Mouse (Mus musculus): ENCODE results near the gene Adad1. TPM values are rescaled to one million over a fixed set of nuclear protein-coding genes. Genes with fewer than 3 reads are reported as not detected.

Gene Adad1
- polyA plus RNA-seq (2012; rRNA removed; ENCODE audit: low replicate concordance) = not detected in 2 replicates

GRCm38 (mm10) chr3:37063406-37063805, at the start of gene Adad1:
Gene Adad1 (plus strand): TSS chr3:37063527.

DNA sequence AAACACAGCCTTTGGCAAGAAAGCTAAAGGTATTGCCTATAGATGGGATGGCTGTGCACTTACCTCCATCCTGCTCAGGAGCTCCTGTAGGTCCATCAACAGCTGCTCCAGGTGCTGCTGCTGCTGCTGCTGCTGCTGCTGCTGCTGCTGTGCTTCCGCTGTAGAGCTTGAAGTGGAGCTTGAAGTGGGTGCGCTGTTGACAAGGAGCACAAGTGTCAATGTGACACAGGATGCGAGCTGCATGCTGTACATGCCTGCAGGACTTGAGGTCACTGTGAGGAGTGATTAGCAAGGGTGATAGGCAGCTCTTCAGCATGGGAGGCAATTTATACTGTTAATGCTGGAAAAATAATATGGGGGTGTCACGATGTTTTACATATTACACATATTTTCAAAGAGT, 62.3 kb downstream of the Adad1 start, which contains the start of gene Il2:
Il2 (minus strand) TSS at position 305 of the 400 bp plus-strand sequence.

Other genes with a start within 250 kb of the Adad1 start
- 7.9 and 15.0 TPM in 2 replicates for gene 4932438A13Rik, start 200.4 kb upstream of the Adad1 start, polyA plus RNA-seq (2012; rRNA removed; ENCODE audit: low replicate concordance)
- gene Il2, start 62.4 kb downstream of the Adad1 start, polyA plus RNA-seq (2012; rRNA removed; ENCODE audit: low replicate concordance) = 0.42 TPM in 1 of 2 replicates, not detected in the other
- gene Il21, start 169.1 kb downstream of the Adad1 start, polyA plus RNA-seq (2012; rRNA removed; ENCODE audit: low replicate concordance) = not detected in 2 replicates
- gene Bbs12, start 249.0 kb downstream of the Adad1 start, polyA plus RNA-seq (2012; rRNA removed; ENCODE audit: low replicate concordance) = 0.72 and 1.8 TPM in 2 replicates
- gene Cetn4, start 249.2 kb downstream of the Adad1 start, polyA plus RNA-seq (2012; rRNA removed; ENCODE audit: low replicate concordance) = 0.65 and 0.66 TPM in 2 replicates

All from mammary gland, adult 2 months (tissue).